17 mouse cellular contexts compared by ENCODE assay signal in the genomic region with DNA sequence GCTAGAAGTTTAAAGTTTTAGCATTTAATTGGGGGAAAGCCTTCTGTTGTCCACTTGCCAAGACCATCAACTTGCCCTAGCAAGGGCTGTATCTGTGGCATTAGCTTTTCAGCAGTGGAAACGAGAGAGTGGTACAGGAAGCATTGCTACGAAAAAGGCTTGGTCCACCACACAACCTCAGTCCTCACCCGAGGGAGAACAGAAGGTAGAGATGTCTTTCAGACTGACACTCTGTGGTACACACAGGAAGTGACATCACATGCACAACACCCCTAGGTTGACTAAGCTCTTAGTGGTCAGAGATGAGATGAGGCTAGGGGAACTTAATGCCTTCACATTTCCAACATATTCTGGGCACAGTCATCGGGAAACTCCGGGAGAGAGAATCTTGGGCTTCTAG. TPM values are rescaled to one million over a fixed set of nuclear protein-coding genes. Genes with fewer than 3 reads are reported as not detected.
DNase-seq lines count a peak whose midpoint lies in the region; ATAC-seq and TF ChIP-seq lines count a peak whose summit lies in the region.
"Had no signal": no experiment of that assay in that cellular context is flagged by ENCODE, and none has a peak within 500 bp of the region (broad histone marks: within the 10 kb centered on the region; RNA-seq: fewer than 3 reads in every experiment).

No protein-coding gene starts in this region.

- DNase-seq in 3T3-L1 (ENCODE audit: low read depth, low spot score) (peak; percentile 57), 416B (ENCODE audit: low read depth) (peak; percentile 76)
- no peak for DNase-seq in spleen, adult 12 weeks (ENCODE audit: low spot score)
- DNase-seq: cerebellum, adult 9-10 months; embryo, embryonic 11 days; forebrain, postnatal 0 days; heart, postnatal 36 days; kidney, adult 2 months; kidney, postnatal 25 days; left cerebral cortex, postnatal 4 days had no signal

- WGBS in intestine, embryonic 16.5 days: 78% methylated on average over 5 of the region's 5 CpGs
- 92% methylated on average over 5 of the region's 5 CpGs for WGBS in forebrain, embryonic 13.5 days

- peak; percentile 42 for TF ChIP-seq POLR2A in myocyte (IDR thresholded peaks at IDR 0.05; ENCODE audit: insufficient read length, low read depth)

- H3K9me3 ChIP-seq in intestine, embryonic 16.5 days (ENCODE audit: control insufficient read depth, low read length): no peaks in the 10 kb centered on the region
- H3K9me3 ChIP-seq in forebrain, embryonic 13.5 days (replicated peaks): no peaks in the 10 kb centered on the region
- H3K9me3 ChIP-seq: heart, embryonic 13.5 days; midbrain, embryonic 13.5 days had no signal

- ATAC-seq in common myeloid progenitor, adult 5-6 weeks (replicated peaks; ENCODE audit: low read depth, poor library complexity, severe bottlenecking): 0 out of 2 replicates have a peak, but pooled peaks have one; percentile 7
- ATAC-seq in intestine, embryonic 16.5 days: no peak
- ATAC-seq in forebrain, embryonic 13.5 days: no peak
- ATAC-seq: forebrain, postnatal 0 days; hindbrain, embryonic 16.5 days; midbrain, embryonic 13.5 days had no signal

- H3K27ac ChIP-seq in intestine, embryonic 16.5 days (ENCODE audit: low read length): no peak overlapping the region
- no peak overlapping the region for H3K27ac ChIP-seq in forebrain, embryonic 13.5 days
- H3K27ac ChIP-seq: heart, embryonic 13.5 days; midbrain, embryonic 13.5 days had no signal

- H3K79me2 ChIP-seq in myocyte (ENCODE audit: control insufficient read depth, insufficient read depth): no peaks in the 10 kb centered on the region

- H3K36me3 ChIP-seq in myocyte (ENCODE audit: control insufficient read depth, insufficient read depth): no peaks in the 10 kb centered on the region
- H3K36me3 ChIP-seq in intestine, embryonic 16.5 days (ENCODE audit: control insufficient read depth, insufficient read depth, low read length): no peaks in the 10 kb centered on the region
- no peaks in the 10 kb centered on the region for H3K36me3 ChIP-seq in forebrain, embryonic 13.5 days (ENCODE audit: poor library complexity, severe bottlenecking)
- H3K36me3 ChIP-seq: heart, embryonic 13.5 days; midbrain, embryonic 13.5 days had no signal

- H3K4me1 ChIP-seq in intestine, embryonic 16.5 days (ENCODE audit: control insufficient read depth, insufficient read depth, low read length): 0 out of 2 replicates have a peak, but pooled peaks cover 4% of the 10 kb centered on the region
- no peaks in the 10 kb centered on the region for H3K4me1 ChIP-seq in forebrain, embryonic 13.5 days

- peak overlapping the region; percentile 88 for H3K4me2 ChIP-seq in myocyte (ENCODE audit: low read depth)
- no peak overlapping the region for H3K4me2 ChIP-seq in intestine, embryonic 16.5 days (ENCODE audit: low read depth, low read length)
- no peak overlapping the region for H3K4me2 ChIP-seq in forebrain, embryonic 13.5 days
- H3K4me2 ChIP-seq: heart, embryonic 13.5 days; midbrain, embryonic 13.5 days had no signal

- no peak overlapping the region for H3K9ac ChIP-seq in intestine, embryonic 16.5 days (ENCODE audit: low read depth, low read length)
- no peak overlapping the region for H3K9ac ChIP-seq in forebrain, embryonic 13.5 days
- H3K9ac ChIP-seq: forebrain, postnatal 0 days; heart, embryonic 13.5 days; midbrain, embryonic 13.5 days had no signal

- H3ac ChIP-seq in myocyte (ENCODE audit: control insufficient read depth, insufficient read length): no peak overlapping the region

- H3K27me3 ChIP-seq in myocyte (ENCODE audit: control insufficient read depth, insufficient read depth, insufficient read length): no peaks in the 10 kb centered on the region
- H3K27me3 ChIP-seq in intestine, embryonic 16.5 days (replicated peaks; ENCODE audit: control insufficient read depth, insufficient read depth, low read length): no peaks in the 10 kb centered on the region
- H3K27me3 ChIP-seq in forebrain, embryonic 13.5 days: no peaks in the 10 kb centered on the region
- H3K27me3 ChIP-seq: heart, embryonic 13.5 days; midbrain, embryonic 13.5 days had no signal

- no peak overlapping the region for H3K4me3 ChIP-seq in myocyte
- H3K4me3 ChIP-seq in intestine, embryonic 16.5 days (ENCODE audit: low read length): no peak overlapping the region
- no peak overlapping the region for H3K4me3 ChIP-seq in forebrain, embryonic 13.5 days
- H3K4me3 ChIP-seq: heart, embryonic 13.5 days; midbrain, embryonic 13.5 days had no signal

TF ChIP-seq in myocyte, 11 proteins besides CTCF, POLR2A, EP300 and RAD21:
- TF ChIP-seq SRF (IDR thresholded peaks at IDR 0.05; ENCODE audit: control insufficient read depth, insufficient read length, low read depth) (no peak), MYOG (IDR thresholded peaks at IDR 0.05; ENCODE audit: control insufficient read depth in 1 of 3, insufficient read depth in 1 of 3, insufficient read length in 2 of 3, low read depth in 2 of 3) (no peak), TCF3 (IDR thresholded peaks at IDR 0.05; ENCODE audit: insufficient read length, low read depth) (no peak), E2F4 (IDR thresholded peaks at IDR 0.05; ENCODE audit: insufficient read depth) (no peak)

RNA-seq across cellular contexts. Expression of a gene that starts 32.4 kb away (rescaled TPM):
- 32.9 and 42.4 TPM in 2 replicates for total RNA-seq in common myeloid progenitor, adult 5-6 weeks (2017)
- 81.3 TPM for polyA plus RNA-seq in myocyte (2012; fragmentation: generic; extraction: Trizol)
- polyA plus RNA-seq in intestine, embryonic 16.5 days (2015; fragmentation: Nextera tagmentation; extraction: Ambion mirVana): 29.5 and 35.1 TPM in 2 replicates
- polyA plus RNA-seq in forebrain, embryonic 13.5 days (2015; fragmentation: Nextera tagmentation; extraction: Ambion mirVana): 70.2 and 75.8 TPM in 2 replicates
